Mouse (Mus musculus) left cerebral cortex, postnatal 10 days (tissue): ENCODE results near the gene Dctn3. TPM values are rescaled to one million over a fixed set of nuclear protein-coding genes. Genes with fewer than 3 reads are reported as not detected.
A peak's percentile ranks its signal among the peaks of the same experiment; 100 is the strongest.
"Not testable (repeated sequence)": the region's sequence is repeated elsewhere in the genome, so short reads cannot be mapped to it uniquely, and the experiment has no call there.

ENCODE experiments used
- DNase-seq, 2 experiments: peaks; one replicate each; pipeline ENCODE4 v3.0.0; 2021 to 2022; ENCODE audit warnings: low spot score in 2 of 2, mixed read lengths in 1 of 2; ENCODE audit errors: extremely low spot score in 1 of 2
- intact Hi-C: fragments of 180-260 bp; cut with DNase I; formaldehyde crosslinking; loops from one replicate; pipeline ENCODE4 v1.15.1; 2025
- total RNA-seq, 2 experiments: library from RNA; stranded (reverse); gene quantifications; 2 replicates each; pipeline ENCODE4 v1.2.3; 2021

Gene Dctn3
- total RNA-seq, result 100 to 1,000 TPM; 181 to 196 TPM

DNA sequence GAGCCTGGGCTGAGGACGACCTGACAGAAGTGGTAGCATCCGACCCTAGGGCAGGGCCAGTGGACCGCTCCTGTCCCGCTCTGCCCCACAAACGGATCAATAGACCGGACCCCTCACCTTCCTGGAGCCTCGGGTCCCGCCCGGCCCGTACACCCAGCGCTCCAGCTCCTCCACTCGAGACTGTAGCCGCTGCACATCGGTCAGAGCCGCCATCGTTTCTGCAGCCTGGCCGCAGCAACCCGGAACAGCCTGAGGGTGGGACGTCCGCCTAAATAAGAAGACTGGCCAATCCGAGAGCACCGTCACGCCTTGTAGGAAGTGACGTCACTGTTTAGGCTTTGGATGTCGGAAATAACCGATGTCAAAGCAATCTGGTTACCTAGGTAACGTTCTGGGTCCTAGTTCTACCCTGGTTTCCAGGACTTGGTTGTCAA lies at the start of gene Dctn3:
TSS of gene Dctn3 (minus strand) at position 253 of the 434 bp plus-strand sequence.
- intact Hi-C loops, result no loop called here
- peak; percentile 92 to 96 for DNase-seq

DNA sequence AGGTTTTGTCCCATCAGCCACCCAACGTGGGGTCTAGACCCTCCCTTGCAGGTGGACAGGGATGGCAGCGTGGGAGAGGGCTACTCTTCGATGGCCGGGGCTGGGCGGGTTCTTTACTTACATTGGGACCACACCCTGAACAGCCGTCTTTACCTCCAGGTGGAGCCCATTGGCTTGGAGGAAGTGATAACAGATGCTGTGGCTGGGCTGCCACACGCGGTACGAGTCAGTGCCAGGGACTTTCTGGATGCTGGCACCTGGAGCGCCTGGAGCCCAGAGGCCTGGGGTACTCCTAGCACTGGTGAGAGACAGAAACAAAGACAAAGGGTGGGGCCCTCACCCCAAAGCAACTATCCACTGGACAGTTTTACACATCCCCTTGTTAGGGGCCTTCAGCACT lies 44.3 kb upstream of the Dctn3 start:
- DNase-seq, intact Hi-C loops: not testable (repeated sequence)

DNA sequence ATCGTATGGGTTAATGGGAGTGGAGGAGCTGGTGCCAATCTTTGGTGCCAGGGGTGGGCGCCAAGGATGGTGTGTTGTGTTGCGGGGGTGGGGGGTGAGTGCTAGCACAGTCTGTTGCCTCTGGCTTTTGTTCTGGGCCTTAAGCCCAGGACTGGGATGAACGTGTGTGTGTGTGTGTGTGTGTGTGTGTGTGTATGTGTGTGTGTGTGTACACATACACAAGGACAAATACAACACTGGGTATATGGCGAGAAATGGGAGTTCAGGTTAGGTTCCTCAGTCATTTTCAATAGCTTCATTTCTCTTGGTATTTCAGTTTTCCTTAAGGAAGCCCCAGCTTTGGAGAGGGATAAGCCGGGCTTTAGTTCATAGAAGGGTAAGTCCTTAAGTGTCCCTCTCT lies 40.2 kb upstream of the Dctn3 start:
- intact Hi-C loops, DNase-seq: not testable (repeated sequence)

DNA sequence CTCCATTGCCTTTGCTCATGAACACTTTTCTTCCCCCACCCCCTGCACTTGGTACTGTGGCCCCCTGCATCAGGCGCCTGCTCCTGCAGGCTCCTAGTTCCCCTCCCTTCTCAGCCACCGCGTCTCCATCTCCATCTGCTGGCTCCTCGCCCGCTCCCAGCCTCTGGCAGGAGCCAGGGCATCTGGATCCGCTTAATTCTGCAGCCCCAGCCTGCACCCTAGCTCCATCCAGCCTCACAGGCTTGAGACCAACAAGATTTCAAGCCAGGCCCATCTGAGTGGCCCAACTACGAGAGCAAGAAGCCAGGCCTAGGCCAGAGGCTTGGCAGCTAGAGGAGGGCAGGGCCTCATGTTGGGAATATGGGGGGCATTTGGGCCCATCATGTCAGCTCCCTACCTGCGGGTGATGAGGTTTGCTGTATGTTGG lies 39.7 kb upstream of the Dctn3 start:
- peak in 1 of 2 experiments; percentile 86 for DNase-seq
- intact Hi-C loops, result not testable (repeated sequence)

DNA sequence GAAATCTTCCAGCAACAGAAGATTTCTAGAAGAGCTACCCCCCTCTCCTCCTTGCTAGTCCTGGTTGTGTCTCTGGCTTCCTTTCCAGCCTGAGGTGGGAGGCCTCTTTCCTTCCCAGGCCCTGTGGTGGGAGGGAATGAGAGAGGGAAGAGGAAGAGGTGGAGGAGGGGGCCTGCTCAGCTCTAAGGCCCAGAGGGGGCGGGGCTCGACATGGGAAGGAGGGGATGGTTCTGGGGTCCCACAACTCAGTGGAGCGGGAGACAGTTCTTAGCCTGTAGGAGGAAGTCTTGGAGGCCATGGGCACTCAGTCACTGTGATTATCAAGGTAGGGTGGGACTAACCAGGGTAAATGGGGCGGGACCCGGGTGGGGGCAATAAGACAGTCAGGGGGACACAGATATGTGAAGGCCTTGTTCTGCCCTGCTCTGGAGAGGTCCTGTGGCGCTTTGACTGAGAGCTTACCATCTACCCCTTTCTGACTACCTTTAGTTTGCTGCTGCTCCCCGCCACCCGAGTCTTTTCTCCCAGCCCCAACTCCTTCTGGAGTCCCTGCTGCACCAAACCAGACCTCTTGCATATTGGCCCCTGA lies 39.2 kb upstream of the Dctn3 start:
- intact Hi-C loops, result no loop called here

DNA sequence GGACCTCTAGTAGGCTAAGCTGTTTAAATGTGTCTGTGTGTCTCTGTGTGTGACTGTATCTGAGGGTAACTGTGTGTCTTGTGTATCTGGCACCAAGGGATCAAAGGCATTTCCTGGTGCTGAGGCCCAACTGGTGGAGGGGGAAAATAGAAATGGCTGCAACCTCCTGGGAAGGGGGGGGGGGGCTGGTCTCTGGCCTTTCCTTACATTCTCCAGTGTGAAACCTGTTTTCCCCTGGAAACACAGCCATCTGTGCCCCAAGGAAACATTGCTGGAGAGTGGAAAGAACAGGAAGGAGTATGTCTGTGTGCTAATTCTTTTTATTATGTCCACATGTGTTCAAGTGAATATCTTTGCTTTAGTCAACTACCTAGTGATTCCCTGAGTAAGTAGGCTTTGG lies 38.7 kb upstream of the Dctn3 start:
- DNase-seq, result no peak
- intact Hi-C loops, result no loop called here

More for the DNA sequence above, 39.2 kb upstream of the Dctn3 start:
- DNase-seq, result peak in 1 of 2 experiments; percentile 57

DNA sequence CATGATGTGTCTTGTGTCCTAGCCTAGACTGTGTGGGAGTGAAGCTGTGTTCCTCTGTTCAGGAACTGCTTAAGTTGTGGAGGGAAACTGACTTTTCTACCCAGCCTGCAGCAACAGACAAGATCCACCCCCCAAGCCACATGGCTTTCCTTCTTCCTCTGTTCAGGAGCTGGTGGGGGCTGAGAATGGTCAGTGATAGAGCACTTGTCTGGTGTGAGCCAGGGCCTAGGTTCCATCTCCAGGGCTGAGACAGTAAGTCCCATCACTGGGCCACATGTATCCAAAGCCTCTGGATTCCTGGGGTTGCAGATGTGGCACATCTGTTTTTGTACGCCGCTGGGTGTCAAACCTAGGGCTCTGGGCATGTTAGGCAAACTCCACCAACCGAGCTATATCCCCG lies 37.9 kb upstream of the Dctn3 start:
- intact Hi-C loops, result no loop called here
- no peak for DNase-seq

DNA sequence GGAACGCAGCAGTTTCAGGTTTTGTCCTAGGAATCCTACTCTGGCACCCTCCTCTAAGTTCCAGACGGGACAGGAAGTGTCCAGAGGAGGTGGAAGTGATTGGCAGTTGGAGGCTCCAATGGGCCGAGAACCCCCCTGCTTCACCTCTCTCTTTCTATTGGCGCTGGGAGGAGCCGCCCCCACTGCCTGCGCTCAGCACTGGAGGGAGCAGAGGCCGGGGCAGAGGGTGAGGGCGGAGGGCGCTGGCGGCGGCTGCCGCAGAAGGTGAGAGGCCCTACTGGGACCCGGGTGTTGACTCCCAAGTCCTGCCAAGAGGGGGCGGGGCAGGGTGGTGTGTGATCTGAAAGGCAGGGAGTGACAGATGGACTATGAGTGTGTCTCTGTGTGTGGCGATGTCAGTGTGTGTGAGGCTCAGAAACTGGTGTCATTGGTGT lies 37.3 kb upstream of the Dctn3 start:
- intact Hi-C loops, result no loop called here
- DNase-seq, result peak; percentile 69 to 95

DNA sequence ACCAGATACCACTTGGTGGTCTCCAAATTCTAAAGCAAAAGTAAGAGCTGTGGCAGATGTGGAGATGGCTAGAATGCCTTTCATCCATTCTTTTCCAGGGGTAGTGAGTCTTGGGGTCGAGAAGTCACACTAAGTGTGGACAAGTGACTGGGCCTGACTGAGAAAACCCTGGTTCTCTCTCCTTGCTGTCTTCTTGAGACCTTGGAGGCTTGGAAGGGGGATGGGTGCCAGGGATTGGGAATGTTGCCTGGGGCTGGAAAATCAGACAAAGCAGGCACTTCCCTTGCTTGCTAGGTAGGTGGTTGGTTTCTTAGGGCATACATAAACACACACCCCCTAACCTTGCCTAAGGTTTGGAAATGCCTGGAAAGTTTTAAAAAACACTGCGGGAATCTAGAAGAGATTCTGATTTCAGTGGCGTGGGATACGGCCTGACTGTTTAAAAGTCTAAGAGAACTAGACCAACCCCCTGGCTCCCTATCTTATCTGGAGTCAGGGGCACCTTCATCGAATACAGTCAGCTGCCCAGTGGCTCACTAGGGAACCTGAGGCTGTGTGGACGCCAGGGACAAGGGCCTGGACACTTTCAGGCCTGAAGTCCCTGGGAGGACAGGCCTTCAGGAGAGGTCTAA lies 36.8 kb upstream of the Dctn3 start:
- intact Hi-C loops, result no loop called here
- DNase-seq, result no peak

DNA sequence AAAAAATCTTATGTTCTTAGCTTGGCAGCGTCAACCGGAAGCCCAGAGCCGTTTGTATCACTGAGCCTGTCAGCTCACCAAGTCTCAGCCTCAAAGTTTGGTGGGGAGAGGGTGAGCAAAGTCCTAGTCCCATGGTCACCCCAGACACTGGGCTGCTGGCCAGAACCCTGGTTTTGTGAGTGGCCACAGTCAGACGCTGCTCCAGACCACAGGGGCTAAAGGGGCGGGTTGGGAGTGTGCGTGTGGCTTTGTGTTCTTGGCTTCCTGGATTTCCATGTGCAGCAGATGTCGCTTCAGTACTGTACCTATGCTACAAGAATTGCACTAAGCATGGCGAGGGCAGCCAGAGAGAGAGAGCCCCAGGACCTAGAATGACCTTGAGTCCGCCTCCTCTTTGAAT lies 36.2 kb upstream of the Dctn3 start:
- peak in 1 of 2 experiments; percentile 66 for DNase-seq
- intact Hi-C loops, result no loop called here

DNA sequence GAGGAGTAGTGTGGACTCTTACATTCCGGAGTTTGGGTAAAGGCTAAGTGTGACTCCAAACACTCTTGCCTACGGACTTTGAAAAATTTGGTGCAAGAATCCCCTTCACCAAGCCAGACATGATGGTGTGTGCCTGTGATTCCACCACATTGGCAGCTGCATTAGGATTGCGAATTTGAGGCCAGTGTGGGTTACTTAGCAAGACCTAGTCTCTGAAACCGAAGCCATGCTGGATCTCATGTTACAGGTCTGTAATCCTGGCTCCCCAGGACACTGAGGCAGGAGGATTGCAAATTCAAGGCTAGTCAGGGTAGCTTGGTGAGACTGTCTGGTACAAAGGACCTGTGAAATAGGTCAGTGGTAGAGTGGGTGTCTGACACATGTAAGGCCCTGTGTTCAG lies 35.7 kb upstream of the Dctn3 start:
- DNase-seq, result no peak
- intact Hi-C loops, result no loop called here

DNA sequence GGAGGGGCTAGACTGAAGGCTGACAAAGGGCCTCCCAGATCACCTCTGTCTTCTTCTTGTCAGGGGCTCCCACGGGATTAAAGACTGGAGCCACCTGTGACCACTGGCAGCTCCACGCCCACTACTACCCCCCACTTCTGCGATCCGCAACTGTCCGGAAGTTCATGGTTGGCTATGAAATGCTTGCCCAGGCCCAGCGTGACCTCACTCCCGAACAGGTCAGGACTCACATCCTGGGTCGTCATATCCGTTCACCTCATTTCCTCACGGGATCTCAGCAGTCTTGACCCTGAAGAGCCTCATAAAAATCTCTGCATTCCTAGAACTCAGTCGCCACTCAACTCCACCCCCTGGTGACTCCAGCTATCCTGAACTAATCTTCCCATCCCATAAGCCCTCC lies 35.1 kb upstream of the Dctn3 start:
- intact Hi-C loops, result no loop called here
- no peak for DNase-seq

DNA sequence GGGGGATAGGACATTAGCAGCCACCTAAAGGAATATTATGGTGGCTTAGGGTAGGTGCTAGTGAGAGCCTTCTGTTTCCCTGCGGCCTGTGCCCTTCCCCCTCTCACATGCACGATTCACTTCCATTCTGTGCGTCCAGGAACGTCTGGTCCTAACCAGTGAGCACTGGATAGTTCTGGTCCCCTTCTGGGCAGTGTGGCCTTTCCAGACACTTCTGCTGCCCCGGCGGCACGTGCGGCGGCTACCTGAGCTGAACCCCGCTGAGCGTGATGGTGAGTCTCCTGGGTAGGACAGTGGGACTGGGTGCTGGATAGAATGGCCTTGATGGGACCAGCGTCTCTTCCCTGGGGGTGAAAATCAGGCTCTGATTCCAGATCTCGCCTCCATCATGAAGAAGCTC lies 34.4 kb upstream of the Dctn3 start:
- intact Hi-C loops, result no loop called here

DNA sequence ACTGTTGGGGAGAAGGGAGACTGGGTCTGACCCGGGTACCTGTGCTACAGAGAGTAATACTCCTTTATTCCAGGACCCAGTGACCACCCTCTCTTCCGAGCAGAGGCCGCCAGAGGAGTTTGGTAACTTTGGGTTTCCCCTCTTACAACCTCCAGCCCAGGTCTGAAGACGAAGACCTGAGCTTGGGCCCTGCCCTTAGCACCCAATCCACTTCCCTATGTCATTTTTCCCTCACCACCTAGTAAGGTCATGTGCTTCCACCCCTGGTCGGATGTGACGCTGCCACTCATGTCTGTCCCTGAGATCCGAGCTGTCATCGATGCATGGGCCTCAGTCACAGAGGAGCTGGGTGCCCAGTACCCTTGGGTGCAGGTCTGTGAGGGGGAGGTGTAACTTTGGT lies 33.5 kb upstream of the Dctn3 start:
- intact Hi-C loops, result no loop called here
- DNase-seq, result no peak

More for the DNA sequence above, 34.4 kb upstream of the Dctn3 start:
- no peak for DNase-seq

DNA sequence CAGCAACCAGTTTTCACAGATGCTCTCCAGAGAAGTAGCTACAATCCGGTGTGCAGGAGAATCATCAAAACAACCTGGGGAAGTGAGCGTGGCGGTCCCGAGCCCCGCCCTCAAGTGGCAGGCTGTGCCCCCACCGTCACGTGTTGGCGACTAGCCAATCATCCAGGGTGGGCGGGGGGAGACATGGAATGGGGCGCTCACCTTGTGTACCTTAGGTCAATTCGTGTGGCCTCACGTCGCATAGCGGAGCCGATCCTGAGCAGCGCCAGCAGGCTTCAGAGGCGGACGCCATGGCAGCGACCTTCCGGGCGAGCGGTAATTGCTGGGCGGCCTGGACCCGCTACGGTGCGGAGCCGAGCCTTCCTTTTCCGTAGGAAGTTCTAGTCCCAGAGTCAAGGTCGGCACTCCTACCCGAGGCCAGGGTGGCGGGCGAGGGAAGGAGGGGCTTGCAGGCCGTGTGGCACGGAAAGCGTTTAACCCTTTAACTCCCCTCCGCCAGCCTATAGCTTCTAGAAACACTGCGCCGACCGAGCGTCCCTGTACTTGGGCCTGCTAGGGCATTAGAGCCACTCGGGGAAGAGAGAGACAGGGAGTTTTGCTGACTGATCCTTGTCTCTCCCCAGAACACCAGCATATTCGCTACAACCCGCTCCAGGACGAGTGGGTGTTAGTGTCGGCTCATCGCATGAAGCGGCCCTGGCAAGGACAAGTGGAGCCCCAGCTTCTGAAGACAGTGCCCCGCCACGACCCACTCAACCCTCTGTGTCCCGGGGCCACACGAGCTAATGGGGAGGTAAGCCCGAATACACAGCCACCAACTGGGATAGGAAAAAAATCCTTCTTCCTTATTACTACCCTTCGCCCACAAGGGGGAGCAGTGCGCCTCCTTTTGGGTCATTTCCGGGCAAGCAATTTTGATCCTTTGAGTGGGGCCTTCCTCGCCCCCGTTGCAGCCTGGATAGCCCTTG lies 32.7 kb upstream of the Dctn3 start, which contains the start of gene Sigmar1:
TSS of gene Sigmar1 (minus strand) at position 820 of the 968 bp plus-strand sequence.
- intact Hi-C loops, result no loop called here
- DNase-seq, result peak; percentile 72 to 89

DNA sequence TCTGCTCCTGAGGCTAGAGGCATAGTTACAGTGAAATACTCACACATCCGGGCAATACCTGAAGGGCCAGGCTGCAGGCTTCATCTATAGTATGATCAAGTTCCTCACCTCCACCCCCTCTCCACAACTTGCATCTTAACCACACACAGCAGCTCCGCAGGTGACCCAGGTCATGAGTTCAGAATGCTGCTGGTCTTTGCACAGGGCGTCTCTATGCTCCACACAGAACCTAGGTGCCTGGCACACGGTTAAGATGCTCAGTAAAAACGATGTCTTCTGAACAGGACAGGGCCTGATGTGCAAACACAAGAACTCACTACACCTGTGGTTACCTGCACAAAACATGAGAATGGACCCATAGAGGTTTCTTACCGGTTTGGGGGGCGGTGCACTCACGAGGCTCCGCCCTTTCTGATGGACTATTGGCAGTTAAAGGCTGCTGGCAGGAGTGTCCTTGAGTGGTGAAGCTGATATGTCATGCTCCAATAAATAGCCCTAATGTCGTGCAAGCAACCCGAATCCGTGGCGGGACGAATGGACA lies 31.9 kb upstream of the Dctn3 start, which contains the start of gene Galt:
TSS of gene Galt (plus strand) at position 432 of the 541 bp plus-strand sequence.
- intact Hi-C loops, result no loop called here
- DNase-seq, result no peak

DNA sequence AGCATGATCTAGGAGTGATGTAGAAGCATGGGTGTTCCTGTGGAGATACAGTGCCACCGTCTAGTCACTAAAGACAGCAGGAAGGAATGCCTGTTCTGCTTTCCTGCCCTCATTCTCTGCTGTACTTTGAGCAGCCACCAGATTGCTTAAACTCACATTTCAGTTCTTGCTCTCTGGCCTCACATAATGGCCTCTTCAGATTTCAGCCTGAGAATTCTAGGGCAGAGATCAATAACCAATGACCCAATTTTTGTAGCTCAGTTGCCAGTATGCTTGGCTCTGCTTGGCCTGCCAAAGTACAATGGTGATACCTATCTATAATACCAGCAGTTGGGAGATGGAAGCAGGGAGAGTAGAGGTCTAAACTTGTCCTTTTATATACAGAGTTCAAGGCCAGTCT lies 22.1 kb upstream of the Dctn3 start:
- intact Hi-C loops, result no loop called here
- DNase-seq, result no peak

DNA sequence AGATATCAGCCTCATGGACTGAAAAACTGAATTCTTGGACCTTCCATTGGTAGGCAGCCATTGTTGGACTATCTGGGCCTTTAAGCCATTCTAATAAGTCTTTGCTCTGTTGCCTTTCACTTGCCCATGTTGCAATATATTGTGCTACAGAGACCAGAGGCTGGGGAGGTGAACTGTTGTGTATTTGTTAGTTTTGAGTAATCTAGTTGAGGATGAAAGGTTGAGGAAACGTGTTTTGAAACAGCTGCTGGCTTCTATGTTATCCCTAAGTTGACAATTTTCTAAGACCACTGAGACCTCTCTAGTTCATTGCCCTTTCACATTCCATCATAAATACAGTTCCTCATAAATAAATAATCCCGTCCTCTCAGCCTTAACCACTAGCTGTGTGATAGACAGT lies 21.2 kb upstream of the Dctn3 start:
- no peak for DNase-seq
- intact Hi-C loops, result no loop called here

DNA sequence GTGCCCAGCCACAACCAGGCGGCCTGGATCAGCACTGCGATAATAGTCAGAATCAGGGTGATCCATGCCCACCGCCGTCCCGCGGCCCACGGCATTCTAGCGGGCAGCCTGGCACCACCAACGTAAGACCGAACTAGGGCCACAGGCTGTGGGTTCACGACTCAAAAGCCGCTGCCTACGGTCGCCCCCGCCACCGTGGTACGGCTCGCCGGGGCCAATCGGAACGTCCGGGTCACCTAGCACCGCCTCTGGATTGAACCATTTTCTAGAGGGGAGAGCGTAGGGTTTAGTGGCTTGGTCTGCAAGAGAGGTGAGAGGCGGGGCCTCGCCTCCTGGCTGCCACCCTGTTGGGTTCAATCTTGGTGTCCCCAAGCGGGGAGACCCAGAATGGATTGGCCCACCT lies 18.2 kb upstream of the Dctn3 start:
- intact Hi-C loops, result no loop called here
- DNase-seq, result peak; percentile 93 to 94
